Mouse (Mus musculus): Measurements from ENCODE around the gene Dtl. TPM values are rescaled to one million over a fixed set of nuclear protein-coding genes. Genes with fewer than 3 reads are reported as not detected.

Dtl gene
- polyA plus RNA-seq, 1 experiment, result 2.3 TPM

- no peaks in the 10 kb centered on the region for H3K9me3 ChIP-seq
- TF ChIP-seq GATA1 (IDR thresholded peaks at IDR 0.05; ENCODE audit: borderline replicate concordance, low read length) (no peak), FLI1 (IDR thresholded peaks at IDR 0.05; ENCODE audit: low read length) (no peak)
- peak overlapping the region; percentile 57 for H3K4me3 ChIP-seq (replicated peaks)
- H3K36me3 ChIP-seq (replicated peaks; ENCODE audit: low read length), result no peaks in the 10 kb centered on the region
- H3K27me3 ChIP-seq (replicated peaks), result peaks cover 36% of the 10 kb centered on the region
- peaks cover 67% of the 10 kb centered on the region for H3K4me1 ChIP-seq
Measured at GRCm38 (mm10) chr1:191493476-191494302, 81.7 kb downstream of the Dtl start.

- TF ChIP-seq FLI1 (IDR thresholded peaks at IDR 0.05; ENCODE audit: low read length), result no peak
- no peak for TF ChIP-seq GATA1 (IDR thresholded peaks at IDR 0.05; ENCODE audit: borderline replicate concordance, low read length)
- H3K9me3 ChIP-seq, result no peaks in the 10 kb centered on the region
- H3K4me1 ChIP-seq, result peaks cover 47% of the 10 kb centered on the region
- H3K27me3 ChIP-seq (replicated peaks), result peaks cover 42% of the 10 kb centered on the region
- no peak overlapping the region for H3K4me3 ChIP-seq (replicated peaks)
- H3K36me3 ChIP-seq (replicated peaks; ENCODE audit: low read length), result no peaks in the 10 kb centered on the region
Measured at GRCm38 (mm10) chr1:191490446-191490845, 84.9 kb downstream of the Dtl start.

Other genes starting within 250 kb of the Dtl start
- 3.4 TPM in 1 of 2 replicates, not detected in the other for gene Tmem206, start 249.6 kb downstream of the Dtl start, polyA plus RNA-seq (2012; ENCODE audit: insufficient read depth, low replicate concordance)
- 55.5 and 57.6 TPM in 2 replicates for gene Ppp2r5a, start 172.3 kb downstream of the Dtl start, polyA plus RNA-seq (2012; ENCODE audit: insufficient read depth, low replicate concordance)
- gene Ints7, start 92 bp upstream of the Dtl start, polyA plus RNA-seq (2012; ENCODE audit: insufficient read depth, low replicate concordance), result 3.4 and 5.8 TPM in 2 replicates
- gene Lpgat1, start 142.3 kb upstream of the Dtl start, polyA plus RNA-seq (2012; ENCODE audit: insufficient read depth, low replicate concordance), result 1.9 TPM in 1 of 2 replicates, not detected in the other
- gene Nek2, start 245.9 kb upstream of the Dtl start, polyA plus RNA-seq (2012; ENCODE audit: insufficient read depth, low replicate concordance), result 1.6 and 1.7 TPM in 2 replicates

Measured in megakaryocyte, embryonic 14.5 days (primary cell).